Mouse (Mus musculus) liver, adult 2 months (tissue): ENCODE data around the gene Spon1.

ENCODE experiments used
- CTCF ChIP-seq: fragments of 200-500 bp; IDR thresholded peaks from 2 replicates; pipeline ENCODE4 v1.5.1; 2011; ENCODE audit warnings: low read depth, low read length, control low read depth
- POLR2A ChIP-seq: fragments of 200-500 bp; IDR thresholded peaks from 2 replicates; pipeline ENCODE4 v1.6.1; 2011; ENCODE audit warnings: low read length, control low read depth; ENCODE audit not compliant: insufficient read depth; ENCODE audit errors: extremely low read depth

DNA sequence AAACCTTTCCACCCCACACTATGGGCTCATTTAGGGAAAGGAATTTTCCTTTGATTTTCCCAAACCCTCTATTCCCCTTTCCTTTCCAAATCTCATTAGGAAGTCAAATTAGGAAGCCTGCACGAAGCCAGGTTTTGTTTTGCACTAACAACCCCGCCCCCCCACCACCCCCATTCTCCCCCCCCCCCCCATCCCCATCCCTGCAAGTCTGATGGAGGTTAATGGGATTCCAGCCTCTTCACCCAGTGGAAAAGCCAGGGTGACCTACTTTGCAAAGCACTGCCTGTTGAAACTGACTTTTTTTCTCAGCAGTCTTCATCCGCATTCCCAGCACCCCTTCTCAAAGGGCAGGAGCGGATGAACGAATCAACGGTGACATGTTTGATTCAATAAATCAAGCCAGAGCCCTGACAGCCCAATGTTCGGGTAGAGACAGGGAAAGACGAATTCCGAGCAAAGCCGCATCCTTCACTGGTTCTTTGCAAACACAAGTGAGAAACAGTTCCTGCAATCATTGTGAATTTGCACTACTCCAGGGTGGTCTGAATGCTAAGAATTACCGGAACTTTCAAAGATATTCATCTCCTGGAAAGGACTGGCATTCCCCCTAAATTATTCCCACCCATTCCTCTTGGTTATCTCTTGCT lies 254.4 kb downstream of the Spon1 start:
- no peak for TF ChIP-seq CTCF
- TF ChIP-seq POLR2A = no peak
